Mouse (Mus musculus) liver, embryonic 14.5 days (tissue): ENCODE results near the gene Galnt2.

Experiments used
- CTCF ChIP-seq: IDR thresholded peaks from 2 replicates; pipeline ENCODE4 v1.5.1; 2016; ENCODE audit warnings: antibody characterized with exemption, low read depth, control low read depth
- EP300 ChIP-seq: IDR thresholded peaks from 2 replicates; pipeline ENCODE4 v1.6.1; 2016; ENCODE audit warnings: antibody characterized with exemption, low read depth

GRCm38 (mm10) chr8:124264671-124265070 lies 33.5 kb downstream of the Galnt2 start:
- TF ChIP-seq CTCF (no peak), EP300 (no peak)
